Mouse (Mus musculus): ENCODE measurements around the gene Tmem164.

- no peak for TF ChIP-seq CTCF (IDR thresholded peaks at IDR 0.05; ENCODE audit: low read depth)
- TF ChIP-seq EP300 (optimal IDR thresholded peaks at IDR 0.05), result no peak
Measured at GRCm38 (mm10) chrX:142677193-142677592, 4.0 kb upstream of the Tmem164 start.

All from stomach, postnatal 0 days (tissue).